Mouse (Mus musculus) T-helper 1 cell (primary cell): ENCODE data around the gene Snrpd2.

Experiments
- in situ Hi-C: fragments of 300-600 bp; cut with MboI, MseI; formaldehyde crosslinking; loops from one replicate; pipeline ENCODE4 v1.15.1; 2025; ENCODE audit warnings: high pct_unique_total_duplicates

Snrpd2 gene

GRCm38 (mm10) chr7:19149626-19150025, at the start of gene Snrpd2:
Gene Snrpd2 (plus strand): TSS chr7:19149722.
- in situ Hi-C loops: no loop called here

GRCm38 (mm10) chr7:19100290-19100689, 49.2 kb upstream of the Snrpd2 start:
- in situ Hi-C loops: no loop called here

- in situ Hi-C loops: no loop called here
These were observed 45.8 kb upstream of the Snrpd2 start for GRCm38 (mm10) chr7:19103741-19104140.

- in situ Hi-C loops: no loop called here
These were observed 45.0 kb upstream of the Snrpd2 start for GRCm38 (mm10) chr7:19104486-19104885.

GRCm38 (mm10) chr7:19107436-19107835, 42.1 kb upstream of the Snrpd2 start:
- in situ Hi-C loops: no loop called here

- in situ Hi-C loops: no loop called here
These were observed 40.0 kb upstream of the Snrpd2 start for GRCm38 (mm10) chr7:19109565-19109964.

GRCm38 (mm10) chr7:19118028-19118771, 31.3 kb upstream of the Snrpd2 start, which contains the start of gene Gm4969:
Gene Gm4969 (minus strand): TSS chr7:19118368.
- in situ Hi-C loops: no loop called here

GRCm38 (mm10) chr7:19119083-19119482, 30.4 kb upstream of the Snrpd2 start:
- in situ Hi-C loops: no loop called here

GRCm38 (mm10) chr7:19119631-19120429, 29.7 kb upstream of the Snrpd2 start, which contains the start of gene Fbxo46:
Gene Fbxo46 (plus strand): TSS chr7:19119859.
- in situ Hi-C loops: no loop called here

GRCm38 (mm10) chr7:19121686-19122085, 27.8 kb upstream of the Snrpd2 start:
- in situ Hi-C loops: no loop called here

GRCm38 (mm10) chr7:19124713-19125112, 24.8 kb upstream of the Snrpd2 start:
- in situ Hi-C loops: no loop called here

- in situ Hi-C loops: no loop called here
These were observed 21.8 kb upstream of the Snrpd2 start for GRCm38 (mm10) chr7:19127744-19128143.

- in situ Hi-C loops: no loop called here
These were observed 20.1 kb upstream of the Snrpd2 start for GRCm38 (mm10) chr7:19129396-19129795.

- in situ Hi-C loops: no loop called here
These were observed 18.9 kb upstream of the Snrpd2 start for GRCm38 (mm10) chr7:19130657-19131056.

GRCm38 (mm10) chr7:19131324-19131848, 18.1 kb upstream of the Snrpd2 start:
- in situ Hi-C loops: no loop called here

GRCm38 (mm10) chr7:19136168-19136567, 13.4 kb upstream of the Snrpd2 start:
- in situ Hi-C loops: no loop called here

GRCm38 (mm10) chr7:19136673-19137334, 12.7 kb upstream of the Snrpd2 start:
- in situ Hi-C loops: no loop called here

GRCm38 (mm10) chr7:19137380-19137779, 12.1 kb upstream of the Snrpd2 start:
- in situ Hi-C loops: no loop called here

- in situ Hi-C loops: no loop called here
These were observed 2.7 kb upstream of the Snrpd2 start for GRCm38 (mm10) chr7:19146793-19147192.

GRCm38 (mm10) chr7:19147497-19148045, 2.0 kb upstream of the Snrpd2 start:
- in situ Hi-C loops: no loop called here

- in situ Hi-C loops: no loop called here
These were observed 1.2 kb upstream of the Snrpd2 start for GRCm38 (mm10) chr7:19148180-19148874.
